Mouse (Mus musculus): Measurements from ENCODE around the gene Camkmt. TPM values are rescaled to one million over a fixed set of nuclear protein-coding genes. Genes with fewer than 3 reads are reported as not detected.

Gene Camkmt
- total RNA-seq, 2 experiments from 2014 or later = 13.1 to 13.6 TPM

DNA sequence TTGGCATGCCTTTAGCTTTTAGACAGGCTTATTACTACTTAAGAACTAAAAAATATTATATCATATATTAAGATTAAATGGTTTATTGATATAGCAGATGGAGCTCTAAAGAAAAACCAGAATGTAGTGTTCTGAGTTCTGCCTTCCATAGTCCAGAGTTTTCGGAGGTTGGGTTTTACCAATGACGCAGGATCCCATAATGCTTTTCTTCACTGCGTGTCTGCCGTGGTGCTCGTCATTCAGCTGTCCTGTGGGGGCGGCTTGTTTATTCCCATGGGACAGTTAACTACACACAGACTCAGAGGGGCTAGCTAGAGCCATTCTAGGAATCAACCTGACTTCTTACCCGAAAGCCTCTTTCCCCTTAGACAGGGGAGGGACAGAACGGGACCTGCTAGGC is 69.2 kb downstream of the Camkmt start:
- peak; percentile 45 to 46 for DNase-seq (ENCODE audit: low spot score in 2 of 2)
- TF ChIP-seq CTCF (conservative IDR thresholded peaks at IDR 0.05) = no peak
- Histone ChIP-seq H3K4me3 (peak overlapping the region; percentile 50), H3K27ac (peak overlapping the region; percentile 79)

DNA sequence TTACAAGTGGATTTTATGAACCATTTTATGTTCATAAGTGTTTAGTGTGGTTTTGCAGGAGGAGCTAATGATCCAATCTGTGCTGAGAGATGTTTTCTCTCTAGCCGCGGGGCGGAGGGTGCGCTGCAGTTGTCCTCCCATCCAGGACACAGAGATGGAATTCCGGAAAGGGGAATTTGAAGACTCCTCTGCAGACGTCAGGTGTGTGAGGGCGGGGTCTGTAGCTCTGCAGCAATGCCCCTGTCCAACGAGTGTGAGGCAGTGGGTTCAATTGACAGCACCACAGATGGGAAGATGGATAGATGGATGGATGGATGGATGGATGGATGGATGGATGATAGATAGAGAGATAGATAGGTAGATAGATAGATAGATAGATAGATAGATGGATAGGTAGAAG is 70.4 kb downstream of the Camkmt start:
- Histone ChIP-seq H3K4me3 (no peak overlapping the region), H3K27ac (no peak overlapping the region)
- no peak for DNase-seq (ENCODE audit: low spot score in 2 of 2)
- no peak for TF ChIP-seq CTCF (conservative IDR thresholded peaks at IDR 0.05)

DNA sequence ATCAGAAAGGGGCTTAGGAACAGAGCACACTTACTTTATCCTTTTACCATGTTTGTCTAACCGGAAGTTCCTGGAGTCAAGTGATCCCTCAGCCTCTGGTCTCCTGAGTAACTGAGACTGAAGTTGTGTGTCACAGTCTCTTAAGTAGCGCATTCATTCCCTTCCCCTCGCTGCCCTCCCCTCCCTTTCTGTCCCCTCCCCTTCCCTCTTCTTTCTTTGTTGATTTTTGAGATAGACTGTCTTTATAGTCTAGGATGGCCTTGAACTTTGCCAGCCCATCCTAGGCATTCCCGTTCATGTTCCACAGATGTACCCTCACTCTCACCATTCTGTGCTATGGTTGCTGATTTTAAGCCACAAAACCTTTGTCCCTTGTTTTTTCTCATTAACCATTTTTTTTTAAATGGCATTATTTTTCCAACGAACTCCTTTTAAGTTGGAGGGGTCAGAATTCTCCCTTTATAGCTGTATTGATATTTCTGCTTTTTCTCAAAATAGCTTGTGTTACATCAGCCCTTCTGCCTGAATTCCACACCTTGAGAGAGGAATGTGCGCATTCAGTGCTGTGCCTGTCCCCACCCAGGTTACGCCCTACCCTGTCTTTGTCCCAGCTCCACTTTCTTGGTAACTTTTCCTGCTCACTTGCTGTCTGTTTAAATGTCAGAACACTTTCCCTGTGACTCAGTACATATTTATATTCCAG is 72.4 kb downstream of the Camkmt start:
- H3K4me3 ChIP-seq = no peak overlapping the region
- H3K27ac ChIP-seq = no peak overlapping the region
- DNase-seq (ENCODE audit: low spot score in 2 of 2) = no peak
- TF ChIP-seq CTCF (conservative IDR thresholded peaks at IDR 0.05) = no peak

- H3K4me3 ChIP-seq = no peak overlapping the region
- no peak for DNase-seq (ENCODE audit: low spot score in 2 of 2)
- H3K27ac ChIP-seq = no peak overlapping the region
- no peak for TF ChIP-seq CTCF (conservative IDR thresholded peaks at IDR 0.05)
Observed at GRCm38 (mm10) chr17:85163272-85163610, 72.9 kb downstream of the Camkmt start.

DNA sequence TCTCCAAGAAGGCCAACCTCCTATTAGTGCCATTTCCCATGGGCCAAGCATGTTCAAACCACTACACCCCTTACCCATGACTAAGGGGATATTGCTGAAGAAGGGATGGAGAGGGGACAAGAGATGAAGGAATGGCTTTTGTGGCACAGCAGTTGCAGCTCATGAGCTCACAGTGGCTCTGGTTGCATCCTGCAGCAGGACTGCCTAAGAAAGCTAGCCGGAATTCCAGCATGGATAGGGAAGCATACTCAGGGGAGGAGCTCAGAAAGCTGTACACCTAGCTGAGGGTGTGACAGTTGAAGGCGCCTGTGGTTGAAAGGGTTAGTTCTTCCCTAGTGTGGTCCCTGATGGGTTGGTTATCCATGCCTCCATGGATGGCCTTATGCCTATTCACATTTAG is 78.4 kb downstream of the Camkmt start:
- DNase-seq (ENCODE audit: low spot score in 2 of 2) = no peak
- no peak for TF ChIP-seq CTCF (conservative IDR thresholded peaks at IDR 0.05)
- Histone ChIP-seq H3K4me3 (no peak overlapping the region), H3K27ac (no peak overlapping the region)

- H3K27ac ChIP-seq = no peak overlapping the region
- TF ChIP-seq CTCF (conservative IDR thresholded peaks at IDR 0.05) = no peak
- no peak for DNase-seq (ENCODE audit: low spot score in 2 of 2)
- H3K4me3 ChIP-seq = no peak overlapping the region
Observed at GRCm38 (mm10) chr17:85170541-85171255, 80.3 kb downstream of the Camkmt start.

- Histone ChIP-seq H3K27ac (no peak overlapping the region), H3K4me3 (no peak overlapping the region)
- no peak for TF ChIP-seq CTCF (conservative IDR thresholded peaks at IDR 0.05)
- no peak for DNase-seq (ENCODE audit: low spot score in 2 of 2)
Observed at GRCm38 (mm10) chr17:85171951-85172350, 81.6 kb downstream of the Camkmt start.

GRCm38 (mm10) chr17:85177231-85177630 is 86.9 kb downstream of the Camkmt start:
- H3K27ac ChIP-seq = no peak overlapping the region
- no peak overlapping the region for H3K4me3 ChIP-seq
- no peak for DNase-seq (ENCODE audit: low spot score in 2 of 2)
- TF ChIP-seq CTCF (conservative IDR thresholded peaks at IDR 0.05) = no peak

DNA sequence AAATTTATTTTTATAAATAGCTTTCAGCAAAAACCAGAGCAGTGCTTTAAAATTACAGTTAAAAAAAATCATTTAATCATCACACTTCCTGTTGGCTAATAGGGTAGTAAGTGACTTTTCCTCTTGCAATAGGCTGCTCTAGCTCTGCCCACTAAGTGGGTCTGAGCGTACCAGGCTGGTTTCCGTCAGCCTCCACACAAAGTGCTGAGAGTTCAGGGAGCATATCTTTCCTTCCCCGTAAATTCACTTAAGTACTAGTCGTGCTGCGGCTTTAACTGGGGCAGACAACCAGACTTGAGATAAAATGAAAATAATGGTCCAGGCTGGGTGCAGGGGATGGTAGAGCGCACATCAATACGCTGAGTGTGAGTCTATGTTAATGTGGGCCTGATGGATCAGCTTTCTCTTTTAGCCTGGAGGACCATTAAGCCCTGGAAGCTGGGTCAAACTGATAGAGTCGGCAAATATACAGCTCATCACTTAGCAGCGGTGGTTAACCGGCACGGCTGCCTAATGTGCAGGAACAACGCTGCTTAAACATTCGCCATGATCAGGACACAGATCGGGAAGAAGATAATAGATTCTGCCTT is 90.2 kb downstream of the Camkmt start:
- Histone ChIP-seq H3K27ac (no peak overlapping the region), H3K4me3 (no peak overlapping the region)
- TF ChIP-seq CTCF (conservative IDR thresholded peaks at IDR 0.05) = no peak
- no peak for DNase-seq (ENCODE audit: low spot score in 2 of 2)

DNA sequence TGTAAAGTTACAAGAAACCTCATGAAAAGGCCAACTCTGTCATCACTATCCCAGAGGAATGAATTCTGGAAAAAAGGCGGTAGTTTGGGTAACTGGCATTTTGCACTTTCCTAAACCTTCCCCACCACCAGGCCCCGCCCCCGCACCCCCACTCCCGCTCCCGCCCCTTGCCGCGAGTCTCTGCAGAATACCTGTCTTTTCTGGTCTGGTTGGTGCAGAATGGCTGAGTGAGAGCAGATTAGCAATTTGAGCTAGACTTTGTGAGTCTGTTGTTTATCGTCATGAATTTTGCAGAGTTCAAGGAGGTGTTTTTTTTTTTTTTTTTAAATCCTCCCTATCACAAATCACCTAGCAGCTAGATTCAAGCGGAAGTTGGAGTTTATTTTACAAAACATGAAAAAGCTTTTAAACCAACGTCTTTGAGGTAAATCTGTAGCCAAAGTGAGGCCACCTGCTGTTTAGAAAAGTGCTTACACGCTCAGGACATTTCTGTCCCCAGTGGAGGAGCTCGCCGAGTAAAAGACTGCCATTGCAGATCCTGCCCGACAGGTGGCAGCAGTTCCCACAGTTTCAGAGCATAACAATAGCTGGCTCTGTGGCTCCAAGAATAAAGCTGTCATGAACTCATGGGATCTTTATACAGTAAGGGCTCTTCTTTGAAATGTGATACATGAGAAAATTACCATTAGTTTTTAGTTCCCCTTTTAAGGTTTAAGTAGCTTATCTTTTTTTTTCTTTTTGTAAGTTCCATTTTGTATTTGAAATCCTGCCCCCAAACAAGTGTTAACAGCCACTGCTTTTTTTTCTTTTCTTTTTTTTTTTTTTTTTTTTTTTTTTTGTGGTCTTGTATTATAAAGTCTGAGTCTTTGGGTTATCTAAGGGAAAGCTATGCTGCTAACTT is 99.1 kb downstream of the Camkmt start:
- Histone ChIP-seq H3K4me3 (peak overlapping the region; percentile 32), H3K27ac (no peak overlapping the region)
- DNase-seq (ENCODE audit: low spot score in 2 of 2) = peak; percentile 91 to 92
- TF ChIP-seq CTCF (conservative IDR thresholded peaks at IDR 0.05) = peak; percentile 94

DNA sequence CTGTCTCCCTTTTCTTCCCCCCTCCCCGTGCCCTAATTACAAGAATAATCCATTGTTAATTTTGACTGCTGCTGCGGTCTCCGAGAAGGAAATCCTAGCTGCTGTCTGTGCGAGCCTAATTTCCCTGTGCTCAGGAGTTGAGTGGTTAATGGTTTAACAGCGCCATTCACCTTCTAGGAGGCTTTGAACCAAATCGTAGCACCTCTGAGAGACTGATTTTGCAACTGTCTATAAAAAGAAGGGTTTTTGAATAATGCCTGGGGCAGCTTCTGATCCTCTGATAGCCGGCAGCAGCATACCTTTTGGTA is 99.7 kb downstream of the Camkmt start:
- Histone ChIP-seq H3K27ac (no peak overlapping the region), H3K4me3 (no peak overlapping the region; the same call in 1 of the 2 replicates)
- DNase-seq (ENCODE audit: low spot score in 2 of 2) = no peak
- TF ChIP-seq CTCF (conservative IDR thresholded peaks at IDR 0.05) = no peak

DNA sequence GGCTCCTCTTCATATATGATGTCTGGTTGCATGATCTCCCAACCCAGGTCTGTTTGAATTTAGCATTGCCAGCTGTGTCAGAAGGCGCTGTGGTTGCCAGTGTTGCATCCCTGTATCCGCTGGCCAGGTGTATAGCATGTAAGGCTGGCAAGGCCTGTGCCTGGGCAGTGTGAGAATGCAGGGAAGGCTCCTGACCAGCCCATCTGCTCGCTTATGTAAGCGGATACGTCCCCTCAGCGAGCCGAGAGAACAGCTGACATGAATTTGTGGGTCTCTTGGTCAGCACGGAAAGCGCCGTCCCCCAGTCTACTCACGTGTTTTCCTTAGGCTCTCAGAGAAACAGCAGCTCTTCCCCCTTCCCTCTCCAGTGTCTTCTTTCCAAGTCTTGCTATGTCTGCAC is 102.9 kb downstream of the Camkmt start:
- DNase-seq (ENCODE audit: low spot score in 2 of 2) = no peak
- no peak for TF ChIP-seq CTCF (conservative IDR thresholded peaks at IDR 0.05)
- no peak overlapping the region for H3K27ac ChIP-seq
- no peak overlapping the region for H3K4me3 ChIP-seq

DNA sequence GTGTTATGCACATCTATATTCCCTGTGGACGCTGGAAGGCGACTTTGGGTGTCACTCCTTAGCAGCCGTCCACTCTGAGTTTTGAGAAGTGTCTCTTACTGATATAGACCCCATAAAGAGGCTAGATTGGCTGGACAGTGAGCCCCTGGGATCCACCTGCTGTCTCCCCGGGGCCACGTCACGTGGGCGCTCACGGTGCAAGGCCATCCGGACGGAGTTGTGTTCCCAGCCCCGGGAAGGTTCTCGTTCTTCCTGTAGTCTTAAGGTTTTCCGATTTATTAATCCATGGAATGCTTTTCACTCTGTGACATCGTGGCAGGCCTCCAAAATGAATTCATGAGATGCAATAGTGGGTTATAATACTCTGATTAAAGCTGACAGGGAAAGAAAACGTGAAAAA is 108.4 kb downstream of the Camkmt start:
- H3K4me3 ChIP-seq = no peak overlapping the region
- DNase-seq (ENCODE audit: low spot score in 2 of 2) = no peak
- no peak overlapping the region for H3K27ac ChIP-seq

More for the DNA sequence above, 108.4 kb downstream of the Camkmt start:
- TF ChIP-seq CTCF (conservative IDR thresholded peaks at IDR 0.05) = no peak
